Mouse (Mus musculus): ENCODE data around the gene Ryr2.

Ryr2 gene

DNA sequence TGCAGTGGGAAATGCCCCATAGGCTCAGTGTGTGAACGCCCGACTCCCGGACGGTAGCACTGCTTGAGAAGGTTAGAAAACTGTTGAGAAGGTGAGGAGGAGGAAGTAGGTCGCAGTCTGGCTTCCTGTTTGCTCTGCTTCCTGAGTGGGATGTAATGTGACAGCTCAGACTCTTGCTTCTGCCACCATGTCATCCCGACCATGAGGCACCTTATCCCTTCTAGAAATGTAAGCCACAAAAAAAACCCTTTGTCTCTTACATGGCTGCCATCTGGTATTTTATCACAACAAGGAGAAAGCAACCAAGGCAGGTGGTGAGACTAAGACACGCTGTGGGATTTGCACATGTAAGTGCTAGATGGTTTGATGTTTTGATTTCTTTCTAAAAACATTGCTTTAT is 12.2 kb downstream of the Ryr2 start:
- peak; percentile 63 for DNase-seq (ENCODE audit: low read depth, low spot score)

GRCm38 (mm10) chr13:12093146-12093545 is 13.6 kb downstream of the Ryr2 start:
- DNase-seq (ENCODE audit: low read depth, low spot score), result no peak

DNA sequence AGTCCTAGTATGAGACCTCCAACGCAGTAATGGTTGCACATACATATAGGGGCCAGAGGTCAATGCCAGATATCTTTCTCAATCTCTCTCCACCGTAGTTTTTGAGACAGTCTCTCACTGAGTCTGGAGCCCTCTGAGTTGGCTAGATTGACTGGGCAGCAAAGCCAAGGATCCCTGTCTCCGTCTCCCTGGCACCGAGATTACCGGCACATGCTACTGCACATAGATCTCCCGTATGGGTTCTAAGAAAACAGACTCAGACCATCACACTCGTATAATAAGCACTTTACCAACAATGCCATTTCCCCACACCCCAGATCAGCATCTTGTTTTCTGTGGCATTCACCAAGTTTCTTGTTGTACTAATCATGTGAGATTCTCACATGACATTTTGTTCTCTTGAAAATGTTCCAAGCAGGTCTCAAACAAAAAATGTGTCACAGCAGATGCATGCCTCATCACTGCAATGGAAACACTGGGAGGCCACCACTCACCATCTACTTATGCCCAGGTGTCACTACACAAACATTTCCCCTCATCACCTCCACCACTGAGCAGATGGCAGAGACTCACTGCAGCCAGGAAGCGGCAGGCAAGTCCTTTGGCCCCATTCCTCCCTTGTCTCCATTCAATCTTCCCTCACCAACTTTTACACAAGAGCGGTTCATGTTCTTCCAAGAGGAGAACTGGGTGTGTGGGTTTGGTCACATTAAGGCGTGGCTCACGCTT is 14.2 kb downstream of the Ryr2 start:
- peak; percentile 82 for DNase-seq (ENCODE audit: low read depth, low spot score)

- no peak for DNase-seq (ENCODE audit: low read depth, low spot score)
Measured at GRCm38 (mm10) chr13:12084112-12084475, 22.7 kb downstream of the Ryr2 start.

DNA sequence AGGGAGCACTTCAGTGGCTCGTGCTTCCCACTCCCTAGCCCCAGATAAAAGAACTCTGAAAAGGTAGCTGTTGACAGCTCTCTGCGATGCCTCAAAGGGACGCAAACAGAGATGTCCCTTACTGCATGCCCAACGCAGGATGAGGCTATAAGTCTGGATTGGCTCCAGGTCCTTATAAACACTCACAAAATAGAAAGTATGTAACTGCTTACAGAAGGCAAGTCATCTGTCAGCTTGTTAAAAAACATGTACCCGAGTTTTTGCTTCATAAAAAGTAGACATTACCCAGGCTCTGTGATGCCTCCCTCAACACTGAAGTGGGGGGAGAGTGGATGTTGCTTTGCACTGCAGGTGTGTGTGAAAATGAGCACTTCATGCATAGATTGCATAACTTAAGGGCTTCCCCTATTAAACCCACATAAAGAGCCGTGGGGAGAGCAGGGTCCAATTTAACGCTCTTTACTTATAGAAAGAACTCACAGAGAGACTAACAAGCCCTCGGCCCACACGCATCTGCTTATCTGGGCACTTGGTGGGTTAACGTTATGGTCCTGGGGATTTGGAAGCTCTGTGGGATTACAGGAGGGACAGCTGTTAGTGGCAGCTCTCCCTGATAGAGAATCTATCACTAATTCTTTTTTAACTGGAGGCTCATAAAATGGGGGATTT is 23.2 kb downstream of the Ryr2 start:
- DNase-seq (ENCODE audit: low read depth, low spot score), result peak; percentile 49

DNA sequence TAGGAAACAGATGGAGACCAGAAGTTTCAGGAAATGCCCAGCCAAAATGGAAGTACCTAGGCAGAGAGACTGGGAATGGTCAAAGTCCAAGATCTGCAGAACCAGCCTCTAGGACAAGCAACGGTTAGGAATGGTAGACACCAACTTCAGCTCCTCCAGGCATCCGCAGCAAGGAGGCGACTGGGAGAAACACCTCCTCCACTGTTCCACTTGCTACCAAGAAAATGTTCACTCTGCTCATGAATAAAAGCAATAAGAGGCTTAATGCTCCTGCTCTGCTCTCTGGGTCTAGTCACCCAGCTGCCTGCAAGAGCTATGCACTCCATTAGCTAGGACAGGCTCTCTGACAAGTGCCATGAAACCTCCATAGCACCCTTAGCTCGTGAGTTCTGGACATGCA is 26.2 kb downstream of the Ryr2 start:
- DNase-seq (ENCODE audit: low read depth, low spot score), result peak; percentile 80

DNA sequence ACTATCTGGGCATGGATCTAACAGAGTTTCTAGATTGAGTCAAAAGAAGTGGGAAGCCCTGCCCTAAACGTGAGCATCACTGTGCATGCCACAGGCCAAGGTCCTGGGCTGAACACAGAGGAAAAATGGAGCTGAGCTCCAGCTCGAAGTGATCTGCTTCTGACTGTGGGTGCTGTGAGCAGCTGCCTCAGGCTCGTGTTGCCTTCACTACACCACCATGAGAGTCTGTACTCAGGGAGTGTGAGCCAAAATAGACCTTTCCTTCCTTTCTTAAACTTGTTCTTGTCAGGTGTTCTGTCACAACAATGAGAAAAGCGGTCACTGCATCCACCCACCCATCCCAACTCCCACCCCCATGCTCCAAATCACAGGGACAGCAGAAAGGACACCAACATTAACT is 27.2 kb downstream of the Ryr2 start:
- DNase-seq (ENCODE audit: low read depth, low spot score), result peak; percentile 57

DNA sequence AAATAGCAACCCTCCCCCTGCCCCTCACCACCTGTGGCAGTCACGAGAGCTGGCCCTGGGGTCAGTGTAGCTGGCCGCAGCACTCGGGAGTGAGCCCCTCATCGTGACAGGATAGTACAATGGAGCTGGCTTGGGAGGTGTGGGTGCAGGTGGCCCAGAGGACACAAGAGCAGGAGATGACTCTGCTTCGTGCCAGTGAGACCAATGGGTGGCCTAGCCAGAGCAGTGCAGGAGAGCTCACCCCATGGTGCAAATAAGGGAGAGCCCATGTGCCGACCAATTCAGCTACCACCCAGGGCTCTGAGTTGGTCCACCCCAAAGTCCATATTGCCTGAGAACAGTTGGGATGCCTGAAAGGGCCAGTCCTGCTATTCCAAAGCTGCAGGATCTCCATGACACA is 31.8 kb downstream of the Ryr2 start:
- no peak for DNase-seq (ENCODE audit: low read depth, low spot score)

- no peak for DNase-seq (ENCODE audit: low read depth, low spot score)
Measured at GRCm38 (mm10) chr13:12072571-12072970, 34.2 kb downstream of the Ryr2 start.

GRCm38 (mm10) chr13:12072112-12072511 is 34.6 kb downstream of the Ryr2 start:
- DNase-seq (ENCODE audit: low read depth, low spot score), result no peak

- peak; percentile 72 for DNase-seq (ENCODE audit: low read depth, low spot score)
Measured at GRCm38 (mm10) chr13:12070157-12071129, 36.3 kb downstream of the Ryr2 start.

GRCm38 (mm10) chr13:12064576-12064975 is 42.2 kb downstream of the Ryr2 start:
- DNase-seq (ENCODE audit: low read depth, low spot score), result no peak

GRCm38 (mm10) chr13:12063561-12063960 is 43.2 kb downstream of the Ryr2 start:
- no peak for DNase-seq (ENCODE audit: low read depth, low spot score)

- peak; percentile 64 for DNase-seq (ENCODE audit: low read depth, low spot score)
Measured at GRCm38 (mm10) chr13:12057357-12057771, 49.4 kb downstream of the Ryr2 start.

DNA sequence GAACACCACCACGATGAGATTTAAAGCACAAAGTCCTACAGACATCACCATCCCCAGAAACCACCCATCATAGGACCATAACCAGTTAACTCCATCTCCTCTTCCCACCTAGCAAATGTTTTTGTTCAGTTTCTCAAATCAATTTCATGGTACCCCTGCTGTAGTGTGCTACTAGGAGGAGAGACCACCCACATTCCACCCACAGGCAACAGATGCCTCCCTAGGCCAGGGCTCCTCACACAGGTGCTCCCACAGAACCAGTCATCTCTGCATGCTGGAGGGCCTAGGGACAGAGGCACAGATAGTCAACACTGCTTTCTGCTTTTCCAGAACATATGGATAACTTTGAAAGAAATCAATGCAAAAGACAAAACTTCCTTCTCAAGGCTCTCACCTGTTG is 50.8 kb downstream of the Ryr2 start:
- peak; percentile 43 for DNase-seq (ENCODE audit: low read depth, low spot score)

GRCm38 (mm10) chr13:12053910-12054309 is 52.8 kb downstream of the Ryr2 start:
- DNase-seq (ENCODE audit: low read depth, low spot score), result peak; percentile 72

DNA sequence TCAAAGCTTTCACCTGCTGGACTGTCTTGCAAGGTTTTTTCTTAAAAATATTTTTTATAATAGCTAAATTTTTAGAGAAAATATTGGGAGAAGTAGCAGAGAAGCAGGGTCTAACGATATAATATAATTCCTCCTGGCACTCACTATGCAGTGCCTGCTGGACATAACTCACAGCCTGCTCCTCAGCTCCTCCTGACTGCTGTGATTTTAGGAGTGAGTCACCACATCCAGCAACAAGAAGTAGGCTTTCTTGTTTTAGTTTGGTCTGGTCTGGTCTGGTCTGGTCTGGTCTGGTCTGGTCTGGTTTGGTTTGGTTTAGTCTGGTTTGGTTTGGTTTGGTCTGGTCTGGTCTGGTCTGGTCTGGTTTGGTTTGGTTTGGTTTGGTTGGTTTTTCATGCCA is 55.9 kb downstream of the Ryr2 start:
- DNase-seq (ENCODE audit: low read depth, low spot score), result peak; percentile 61

DNA sequence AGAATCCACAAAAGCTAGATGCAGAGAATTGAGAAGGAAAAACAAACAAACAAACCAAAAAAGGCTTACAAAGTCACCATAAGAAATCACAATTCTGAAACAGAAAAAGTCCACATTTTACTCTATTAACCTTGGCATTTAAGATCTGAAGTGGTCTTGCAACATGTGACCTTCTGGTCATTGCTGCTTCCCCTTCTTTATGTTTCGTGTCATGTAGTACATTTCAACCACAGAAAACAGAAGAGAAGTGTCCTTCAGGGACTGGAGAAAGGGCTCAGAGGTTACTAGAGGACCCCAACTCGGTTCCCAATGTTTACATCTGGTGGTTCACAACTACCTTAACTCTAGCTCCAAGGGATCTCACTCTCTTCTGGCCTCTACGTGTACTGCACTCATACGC is 59.7 kb downstream of the Ryr2 start:
- no peak for DNase-seq (ENCODE audit: low read depth, low spot score)

- DNase-seq (ENCODE audit: low read depth, low spot score), result peak; percentile 74
Measured at GRCm38 (mm10) chr13:12044751-12045150, 62.0 kb downstream of the Ryr2 start.

DNA sequence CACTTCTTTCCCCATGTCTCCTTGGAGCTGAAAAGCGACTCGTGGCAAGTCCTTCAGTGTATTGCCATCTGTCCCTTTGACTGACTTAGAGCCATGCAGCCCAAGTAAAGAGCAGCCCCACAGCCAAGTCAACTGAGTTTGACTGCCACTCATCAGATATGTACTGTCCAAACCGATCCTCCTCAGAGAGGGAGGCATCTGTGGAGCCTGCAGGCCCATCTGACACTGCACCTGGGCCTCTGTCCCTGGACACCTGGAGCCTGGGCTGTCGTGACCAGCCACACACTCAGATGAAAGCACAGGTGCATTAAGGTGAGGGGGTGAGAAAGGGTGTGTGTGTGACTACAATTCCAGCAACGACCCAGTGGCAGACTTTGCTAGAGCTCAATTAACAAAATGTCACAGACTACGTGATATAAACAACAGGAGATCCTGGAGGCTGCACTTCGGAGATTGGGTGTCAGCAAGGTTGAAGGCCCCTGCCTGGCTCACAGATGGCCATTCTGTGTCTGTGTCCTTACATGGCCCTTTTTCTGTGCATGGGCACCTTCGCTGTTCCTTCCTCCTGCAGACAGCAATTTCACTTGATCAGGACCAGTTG is 63.8 kb downstream of the Ryr2 start:
- DNase-seq (ENCODE audit: low read depth, low spot score), result peak; percentile 90

GRCm38 (mm10) chr13:12039967-12040366 is 66.8 kb downstream of the Ryr2 start:
- peak; percentile 86 for DNase-seq (ENCODE audit: low read depth, low spot score)

GRCm38 (mm10) chr13:12038676-12039075 is 68.1 kb downstream of the Ryr2 start:
- DNase-seq (ENCODE audit: low read depth, low spot score), result no peak
